Mouse (Mus musculus) limb, embryonic 13.5 days (tissue): ENCODE data around the gene Eml5. TPM values are rescaled to one million over a fixed set of nuclear protein-coding genes. Genes with fewer than 3 reads are reported as not detected.

ENCODE experiments used
- ATAC-seq: fragments of 200-750 bp; cut with Nextera tagmentation; 2 replicates; pipeline ENCODE4 v1.8.0; 2017; ENCODE audit warnings: low read depth, moderate number of reproducible peaks, moderate TSS enrichment; ENCODE audit not compliant: low FRiP score
- H3K27ac ChIP-seq: fragments of 300-500 bp; sonication (generic); 2 replicates; pipeline ENCODE4 v1.5.1; 2015; ENCODE audit warnings: inconsistent platforms, mild to moderate bottlenecking, moderate library complexity
- H3K27me3 ChIP-seq: fragments of 300-500 bp; sonication (generic); 2 replicates; pipeline ENCODE4 v1.6.1; 2015; ENCODE audit warnings: mild to moderate bottlenecking, inconsistent platforms
- H3K36me3 ChIP-seq: fragments of 300-500 bp; sonication (generic); 2 replicates; pipeline ENCODE4 v1.6.1; 2015; ENCODE audit warnings: inconsistent platforms, mild to moderate bottlenecking, moderate library complexity
- H3K4me1 ChIP-seq: fragments of 300-500 bp; sonication (generic); 2 replicates; pipeline ENCODE4 v1.6.1; 2015; ENCODE audit warnings: inconsistent platforms
- H3K4me2 ChIP-seq: fragments of 300-500 bp; sonication (generic); replicated peaks from 2 replicates; pipeline ENCODE4 v1.6.1; 2015; ENCODE audit warnings: inconsistent platforms, mild to moderate bottlenecking, moderate library complexity
- H3K4me3 ChIP-seq: fragments of 300-500 bp; sonication (generic); 2 replicates; pipeline ENCODE4 v1.5.1; 2015; ENCODE audit warnings: moderate library complexity, mild to moderate bottlenecking, inconsistent platforms
- H3K9ac ChIP-seq: fragments of 300-500 bp; sonication (generic); 2 replicates; pipeline ENCODE4 v1.6.1; 2015; ENCODE audit warnings: mild to moderate bottlenecking, inconsistent platforms
- H3K9me3 ChIP-seq: fragments of 300-500 bp; sonication (generic); 2 replicates; pipeline ENCODE4 v1.6.1; 2016; ENCODE audit warnings: inconsistent platforms
- WGBS: fragments of 180-500 bp; shearing (Covaris S2); methylation state at CpG from one replicate; pipeline ENCODE4 v1.1.7; 2015; 5-methylcytosine and 5-hydroxymethylcytosine counted together
- polyA plus RNA-seq: library from polyadenylated mRNA; unstranded; fragments of >200 nt; fragmentation: Nextera tagmentation; extraction: Ambion mirVana; gene quantifications from 2 replicates; pipeline ENCODE4 v1.2.1, GENCODE M21; 2015

Eml5 gene
- polyA plus RNA-seq, 1 experiment from 2014 or later, result 2.9 TPM

DNA sequence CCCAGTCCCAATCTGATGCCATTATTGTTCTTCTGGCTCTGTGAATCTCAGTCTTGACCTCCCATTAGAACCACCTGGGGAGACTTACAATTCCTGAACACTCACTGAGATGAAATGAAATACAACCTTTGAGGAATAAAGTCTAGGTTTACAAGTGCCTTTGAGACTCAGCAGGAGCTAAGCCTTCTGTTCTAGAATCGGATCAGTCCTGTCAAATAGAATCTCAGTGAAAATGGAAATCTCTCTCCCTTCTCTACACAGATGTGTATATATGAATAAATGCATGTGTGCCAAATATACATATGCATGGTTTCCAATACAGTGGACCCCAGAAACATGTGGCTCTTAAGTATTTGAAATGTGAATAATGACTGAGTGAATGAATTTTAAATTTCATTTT, 22.6 kb downstream of the Eml5 start:
- Histone ChIP-seq H3K36me3 (no peaks in the 10 kb centered on the region), H3K9me3 (no peaks in the 10 kb centered on the region), H3K4me2 (no peak overlapping the region), H3K9ac (no peak overlapping the region), H3K4me1 (no peaks in the 10 kb centered on the region), H3K27me3 (no peaks in the 10 kb centered on the region), H3K27ac (no peak overlapping the region), H3K4me3 (no peak overlapping the region)
- 16% methylated on average over 1 of the region's 1 CpGs for WGBS
- ATAC-seq, result no peak

DNA sequence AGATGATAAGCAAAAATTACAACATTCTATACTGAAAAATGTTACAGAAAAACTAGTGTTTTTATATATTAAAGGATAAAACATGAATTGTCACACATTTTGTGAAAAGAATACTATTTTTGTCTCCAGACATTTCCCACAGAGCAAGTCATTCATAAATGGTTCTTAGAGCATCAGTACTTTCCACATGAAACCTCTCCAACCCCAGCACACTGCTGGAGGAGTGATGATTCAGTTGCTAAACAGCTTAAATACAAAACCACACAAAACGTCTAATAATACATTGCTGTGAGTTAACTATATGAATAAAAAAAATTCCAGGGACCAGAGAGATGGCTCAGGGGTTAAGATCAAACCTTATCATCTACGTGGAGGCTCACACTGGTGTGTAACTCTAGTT, 26.1 kb downstream of the Eml5 start:
- Histone ChIP-seq H3K9me3 (no peaks in the 10 kb centered on the region), H3K9ac (no peak overlapping the region), H3K36me3 (no peaks in the 10 kb centered on the region), H3K4me1 (no peaks in the 10 kb centered on the region), H3K4me3 (no peak overlapping the region), H3K27me3 (no peaks in the 10 kb centered on the region), H3K4me2 (no peak overlapping the region), H3K27ac (no peak overlapping the region)
- no peak for ATAC-seq
- 65% methylated on average over 2 of the region's 2 CpGs for WGBS

DNA sequence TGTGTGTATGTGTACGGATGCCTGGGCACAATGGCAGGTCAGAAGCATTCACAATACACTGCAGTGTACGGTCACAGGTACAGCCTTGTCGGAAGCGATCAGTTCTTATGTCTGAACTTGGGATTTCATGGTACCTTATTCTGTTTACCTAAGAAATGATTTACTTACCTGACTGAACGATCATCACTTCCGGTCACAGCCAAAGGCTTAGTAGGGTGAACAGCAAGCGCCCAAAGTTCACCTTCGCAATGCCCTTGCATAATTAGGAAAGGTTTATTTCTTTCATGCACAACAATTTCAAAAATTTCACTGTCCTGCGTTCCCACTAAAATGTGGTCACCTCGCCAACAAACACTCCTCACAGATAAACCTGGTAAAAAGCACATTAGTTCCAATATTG, 28.4 kb downstream of the Eml5 start:
- no peak for ATAC-seq
- 90% methylated on average over 10 of the region's 10 CpGs for WGBS
- Histone ChIP-seq H3K4me2 (no peak overlapping the region), H3K27me3 (no peaks in the 10 kb centered on the region), H3K4me1 (no peaks in the 10 kb centered on the region), H3K9ac (no peak overlapping the region), H3K27ac (no peak overlapping the region), H3K4me3 (no peak overlapping the region), H3K36me3 (no peaks in the 10 kb centered on the region), H3K9me3 (no peaks in the 10 kb centered on the region)

DNA sequence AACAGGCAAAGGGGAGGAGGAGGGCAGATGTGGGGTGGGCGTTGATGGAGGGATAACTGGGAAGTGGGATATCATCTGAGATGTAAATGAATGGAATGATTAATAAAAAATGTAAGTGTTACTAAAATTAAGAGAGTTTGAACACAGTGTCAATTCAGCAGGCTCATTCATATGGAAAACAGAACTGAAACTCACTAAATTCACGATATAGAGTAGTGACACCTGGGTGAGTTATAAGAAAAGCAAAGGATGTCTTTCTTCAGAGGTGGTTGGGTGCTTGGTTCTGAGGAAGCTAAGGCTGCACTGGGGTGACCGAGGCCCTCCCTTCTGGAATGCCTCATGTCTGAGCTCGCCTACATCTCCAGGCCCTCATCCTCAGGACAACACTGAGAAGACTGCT, 37.8 kb downstream of the Eml5 start:
- no peak for ATAC-seq

DNA sequence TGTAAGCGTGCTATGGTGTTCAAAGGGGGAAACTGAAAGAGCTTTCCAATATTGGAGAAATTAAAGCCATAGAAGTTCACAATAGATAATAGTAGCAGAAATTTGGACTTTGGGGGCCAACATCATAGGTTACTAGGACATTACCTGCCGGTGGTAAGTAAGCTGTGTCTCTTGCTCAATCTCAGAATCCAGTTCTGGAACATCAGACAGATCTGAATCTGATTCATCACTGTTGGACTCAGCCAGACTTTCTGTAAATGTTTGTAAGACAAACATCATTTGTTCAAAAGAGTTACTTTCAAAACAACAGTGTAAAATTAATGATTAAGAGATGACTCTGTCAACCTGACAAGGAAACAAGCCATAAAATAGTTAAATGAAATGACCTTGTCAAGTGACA, 41.0 kb downstream of the Eml5 start:
- Histone ChIP-seq H3K4me2 (no peak overlapping the region), H3K4me1 (no peaks in the 10 kb centered on the region), H3K27ac (no peak overlapping the region), H3K9me3 (no peaks in the 10 kb centered on the region), H3K27me3 (no peaks in the 10 kb centered on the region), H3K4me3 (no peak overlapping the region), H3K9ac (no peak overlapping the region), H3K36me3 (no peaks in the 10 kb centered on the region)
- 87% methylated on average over 2 of the region's 2 CpGs for WGBS
- ATAC-seq, result no peak

More for the DNA sequence above, 37.8 kb downstream of the Eml5 start:
- H3K9ac ChIP-seq, result no peak overlapping the region
- H3K9me3 ChIP-seq, result no peaks in the 10 kb centered on the region
- no peak overlapping the region for H3K4me3 ChIP-seq
- H3K4me2 ChIP-seq, result no peak overlapping the region
- no peaks in the 10 kb centered on the region for H3K4me1 ChIP-seq
- H3K36me3 ChIP-seq, result no peaks in the 10 kb centered on the region
- H3K27me3 ChIP-seq, result no peaks in the 10 kb centered on the region
- H3K27ac ChIP-seq, result no peak overlapping the region
- 81% methylated on average over 4 of the region's 4 CpGs for WGBS

DNA sequence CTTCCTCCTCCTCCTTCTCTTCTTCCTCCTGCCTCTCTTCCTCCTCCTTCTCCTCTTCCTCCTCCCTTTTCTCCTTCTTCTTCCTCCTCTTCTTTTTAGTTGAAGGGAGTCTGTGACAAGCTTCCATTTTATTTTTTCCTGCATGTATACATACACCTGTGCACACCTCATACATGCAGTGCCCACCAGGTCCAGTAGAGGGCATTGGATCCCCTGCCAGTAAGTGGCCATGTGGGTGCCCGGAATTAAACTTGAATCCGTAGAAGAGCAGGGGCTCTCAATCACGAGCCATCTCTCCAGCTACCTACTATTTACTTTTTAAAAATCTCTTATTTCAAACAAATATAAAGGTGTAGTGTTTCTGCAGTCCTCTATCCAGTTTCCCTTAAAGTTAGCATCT, 50.5 kb downstream of the Eml5 start:
- H3K9ac ChIP-seq, result no peak overlapping the region
- H3K36me3 ChIP-seq, result no peaks in the 10 kb centered on the region
- no peak for ATAC-seq
- 19% methylated on average over 3 of the region's 3 CpGs for WGBS
- no peaks in the 10 kb centered on the region for H3K4me1 ChIP-seq
- H3K4me2 ChIP-seq, result no peak overlapping the region
- H3K9me3 ChIP-seq, result no peaks in the 10 kb centered on the region
- no peaks in the 10 kb centered on the region for H3K27me3 ChIP-seq
- no peak overlapping the region for H3K27ac ChIP-seq
- H3K4me3 ChIP-seq, result no peak overlapping the region

DNA sequence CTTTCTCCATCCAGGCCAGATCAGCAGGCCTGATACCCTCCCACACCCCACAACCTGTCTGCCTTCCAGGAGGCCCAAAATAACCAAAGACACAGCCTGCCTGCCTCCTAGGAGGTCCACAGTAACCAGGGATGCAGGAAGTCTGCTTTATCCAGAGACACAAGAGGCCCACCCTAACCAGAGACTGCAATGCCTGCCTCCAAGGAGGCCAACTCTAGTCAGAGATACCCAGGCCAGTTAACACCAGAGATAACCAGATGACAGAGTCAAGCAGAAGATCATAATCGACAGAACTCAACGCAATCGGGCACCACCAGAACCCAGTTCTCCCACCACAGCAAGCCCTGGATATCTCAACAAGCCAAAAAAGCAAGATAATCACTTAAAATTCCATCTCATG, 56.5 kb downstream of the Eml5 start:
- H3K4me1 ChIP-seq, result no peaks in the 10 kb centered on the region
- H3K27me3 ChIP-seq, result no peaks in the 10 kb centered on the region
- no peaks in the 10 kb centered on the region for H3K36me3 ChIP-seq
- H3K4me2 ChIP-seq, result no peak overlapping the region
- H3K9me3 ChIP-seq, result no peaks in the 10 kb centered on the region
- H3K27ac ChIP-seq, result no peak overlapping the region
- no peak overlapping the region for H3K9ac ChIP-seq
- no peak overlapping the region for H3K4me3 ChIP-seq
- WGBS, result 94% methylated on average over 3 of the region's 3 CpGs
- no peak for ATAC-seq

DNA sequence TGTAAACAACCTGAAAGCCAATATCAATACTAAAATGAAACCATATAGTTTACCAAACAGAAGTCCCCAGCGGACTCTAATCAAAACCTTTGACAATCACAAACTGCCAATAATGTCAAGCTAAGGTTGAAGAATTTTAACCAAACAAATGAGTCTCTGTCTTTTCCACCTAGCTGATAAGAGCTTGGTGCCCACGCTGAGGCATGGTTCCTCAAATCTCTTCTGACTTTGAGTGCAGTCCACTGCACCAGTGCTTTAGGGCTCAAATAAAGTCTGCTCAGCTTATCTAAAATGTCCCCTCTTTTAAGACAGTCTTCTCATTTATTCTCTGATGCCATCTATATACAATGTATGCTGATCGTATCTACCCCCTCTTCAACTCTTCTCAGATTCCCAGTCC, 61.1 kb downstream of the Eml5 start:
- no peak overlapping the region for H3K27ac ChIP-seq
- H3K4me3 ChIP-seq, result no peak overlapping the region
- 90% methylated on average over 3 of the region's 3 CpGs for WGBS
- no peak overlapping the region for H3K4me2 ChIP-seq
- H3K36me3 ChIP-seq, result no peaks in the 10 kb centered on the region
- no peak overlapping the region for H3K9ac ChIP-seq
- no peaks in the 10 kb centered on the region for H3K27me3 ChIP-seq
- ATAC-seq, result no peak
- no peaks in the 10 kb centered on the region for H3K4me1 ChIP-seq
- H3K9me3 ChIP-seq, result no peaks in the 10 kb centered on the region

DNA sequence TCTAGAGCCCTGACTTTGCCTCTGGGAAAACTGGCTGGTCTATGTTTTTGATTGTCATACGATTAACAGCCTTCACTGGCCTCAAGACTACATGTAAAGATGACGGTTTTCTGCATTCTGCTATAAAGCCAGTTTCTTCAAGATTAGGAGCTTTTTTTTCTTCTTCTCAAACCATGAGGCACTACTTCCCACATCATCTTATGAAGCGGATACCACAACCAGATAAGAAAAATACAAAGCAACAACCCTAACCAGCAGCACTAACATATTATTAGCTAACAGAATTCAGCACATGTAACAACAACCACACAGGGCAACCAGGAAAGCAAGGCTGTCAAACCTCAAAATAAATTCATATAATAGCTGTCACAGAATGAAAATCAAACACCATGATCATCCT, 63.3 kb downstream of the Eml5 start:
- Histone ChIP-seq H3K9me3 (no peaks in the 10 kb centered on the region), H3K27me3 (no peaks in the 10 kb centered on the region), H3K4me2 (no peak overlapping the region), H3K36me3 (no peaks in the 10 kb centered on the region), H3K4me3 (no peak overlapping the region), H3K9ac (no peak overlapping the region), H3K4me1 (0 out of 2 replicates have a peak, but pooled peaks cover 3% of the 10 kb centered on the region), H3K27ac (no peak overlapping the region)
- 85% methylated on average over 3 of the region's 3 CpGs for WGBS
- ATAC-seq, result no peak

DNA sequence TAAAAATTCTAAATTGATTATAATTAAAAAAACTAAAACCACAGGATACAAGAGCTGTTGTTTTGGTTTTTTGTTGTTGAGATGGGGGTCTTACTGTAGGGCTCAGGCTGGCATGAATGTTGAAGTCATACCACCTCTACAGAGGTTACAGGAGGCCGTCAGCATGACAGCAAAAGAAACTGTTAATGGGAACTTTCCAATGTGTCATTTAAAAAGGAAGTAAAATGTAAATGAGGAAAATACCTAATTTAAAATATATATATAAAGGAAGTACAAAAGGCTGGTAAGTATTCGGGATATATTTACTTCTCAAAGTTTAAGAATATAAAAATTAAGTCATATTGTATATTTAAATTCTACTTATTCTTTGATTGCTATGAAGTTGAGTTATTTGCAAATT, 65.8 kb downstream of the Eml5 start:
- Histone ChIP-seq H3K27ac (no peak overlapping the region), H3K36me3 (no peaks in the 10 kb centered on the region; the same call in 1 of the 2 replicates), H3K9me3 (no peaks in the 10 kb centered on the region), H3K4me1 (0 out of 2 replicates have a peak, but pooled peaks cover 3% of the 10 kb centered on the region), H3K9ac (no peak overlapping the region), H3K4me3 (no peak overlapping the region), H3K27me3 (no peaks in the 10 kb centered on the region), H3K4me2 (no peak overlapping the region)
- WGBS, result 92% methylated on average over 2 of the region's 2 CpGs
- ATAC-seq, result no peak

DNA sequence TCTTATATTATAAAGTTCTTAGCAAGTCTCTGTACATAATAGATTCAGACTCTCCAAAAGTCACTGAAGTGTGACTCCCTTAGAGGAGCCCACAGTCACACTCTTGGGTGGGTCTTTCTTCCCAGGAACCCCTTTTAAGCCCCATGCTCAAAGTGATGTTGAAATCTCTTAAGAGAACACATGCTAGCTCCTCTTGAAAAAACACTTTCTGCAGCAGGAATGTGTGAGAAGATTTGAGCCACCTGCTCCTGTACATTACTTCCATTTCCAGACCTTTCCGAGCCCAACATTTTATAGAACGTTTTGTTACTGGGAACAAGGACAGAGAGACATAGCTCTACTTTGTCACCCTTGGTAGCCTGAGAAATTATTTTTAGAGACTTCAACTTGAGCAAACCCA, 66.4 kb downstream of the Eml5 start:
- Histone ChIP-seq H3K9ac (no peak overlapping the region), H3K27ac (no peak overlapping the region), H3K4me2 (no peak overlapping the region), H3K27me3 (no peaks in the 10 kb centered on the region), H3K4me3 (no peak overlapping the region), H3K9me3 (no peaks in the 10 kb centered on the region), H3K4me1 (0 out of 2 replicates have a peak, but pooled peaks cover 3% of the 10 kb centered on the region), H3K36me3 (no peaks in the 10 kb centered on the region; the same call in 1 of the 2 replicates)
- 74% methylated on average over 2 of the region's 2 CpGs for WGBS
- no peak for ATAC-seq

DNA sequence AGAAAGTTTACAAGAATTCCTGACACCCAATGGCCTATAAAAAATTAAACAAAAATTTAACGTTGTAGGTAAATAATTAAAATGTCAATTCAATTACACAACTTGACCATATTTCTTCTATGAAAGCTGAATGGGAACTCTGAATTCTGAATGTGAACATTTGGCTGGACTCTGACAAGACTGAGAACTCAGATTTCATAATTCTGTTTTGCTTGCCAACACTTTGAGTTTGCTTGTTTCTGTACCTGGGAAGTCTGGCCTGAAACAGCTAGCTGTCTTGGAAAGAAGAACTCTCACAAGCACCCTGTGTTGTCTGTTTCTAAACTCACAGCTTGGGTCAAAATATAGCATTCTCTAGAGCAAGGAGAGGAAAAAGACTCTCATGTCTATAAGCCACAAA, 67.4 kb downstream of the Eml5 start:
- Histone ChIP-seq H3K27me3 (no peaks in the 10 kb centered on the region), H3K36me3 (no peaks in the 10 kb centered on the region; the same call in 1 of the 2 replicates), H3K27ac (no peak overlapping the region), H3K9me3 (no peaks in the 10 kb centered on the region), H3K4me2 (no peak overlapping the region), H3K9ac (no peak overlapping the region), H3K4me1 (0 out of 2 replicates have a peak, but pooled peaks cover 3% of the 10 kb centered on the region), H3K4me3 (no peak overlapping the region)
- no peak for ATAC-seq
- 44% methylated on average over 1 of the region's 1 CpGs for WGBS

DNA sequence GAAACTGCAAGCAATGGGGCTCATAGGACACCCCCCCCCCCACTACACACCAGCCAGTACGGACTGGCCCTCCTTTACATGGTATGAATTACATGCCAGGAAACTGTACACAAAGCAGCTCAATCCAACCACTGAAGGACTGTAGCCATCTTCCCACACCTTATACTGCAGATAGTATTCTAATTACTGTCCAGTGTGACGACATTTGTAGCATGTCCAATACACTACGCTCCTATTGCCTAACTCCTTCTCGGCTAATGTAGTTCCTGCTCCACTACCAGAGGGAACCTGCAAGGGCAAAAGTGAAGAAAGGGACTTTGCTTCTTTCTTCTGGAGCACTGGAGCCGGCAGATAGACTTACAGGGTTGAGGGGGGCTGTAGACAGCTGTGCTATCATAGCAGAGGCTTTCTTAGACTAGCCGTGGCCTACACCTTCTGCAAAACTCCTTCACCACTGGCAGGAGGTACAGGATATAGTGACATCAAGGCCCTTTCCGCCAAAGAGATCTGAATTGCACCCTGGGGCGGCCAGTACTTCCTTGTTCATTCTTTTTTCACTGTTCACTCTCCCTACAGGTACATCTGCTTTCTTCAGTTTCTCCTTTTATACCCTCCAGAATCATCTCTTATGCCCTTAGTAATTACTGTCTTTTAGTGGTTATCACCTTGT, 68.2 kb downstream of the Eml5 start:
- Histone ChIP-seq H3K4me3 (no peak overlapping the region), H3K9me3 (no peaks in the 10 kb centered on the region), H3K4me1 (0 out of 2 replicates have a peak, but pooled peaks cover 3% of the 10 kb centered on the region), H3K9ac (no peak overlapping the region), H3K36me3 (no peaks in the 10 kb centered on the region; the same call in 1 of the 2 replicates), H3K4me2 (no peak overlapping the region), H3K27ac (no peak overlapping the region), H3K27me3 (no peaks in the 10 kb centered on the region)
- ATAC-seq, result no peak; the same call in 1 of the 2 replicates
- 81% methylated on average over 8 of the region's 8 CpGs for WGBS
